Mouse (Mus musculus): ENCODE measurements around the gene Bpnt1. TPM values are rescaled to one million over a fixed set of nuclear protein-coding genes. Genes with fewer than 3 reads are reported as not detected.

The Bpnt1 gene
- polyA plus RNA-seq, 1 experiment from 2014 or later = 29.7 TPM

DNA sequence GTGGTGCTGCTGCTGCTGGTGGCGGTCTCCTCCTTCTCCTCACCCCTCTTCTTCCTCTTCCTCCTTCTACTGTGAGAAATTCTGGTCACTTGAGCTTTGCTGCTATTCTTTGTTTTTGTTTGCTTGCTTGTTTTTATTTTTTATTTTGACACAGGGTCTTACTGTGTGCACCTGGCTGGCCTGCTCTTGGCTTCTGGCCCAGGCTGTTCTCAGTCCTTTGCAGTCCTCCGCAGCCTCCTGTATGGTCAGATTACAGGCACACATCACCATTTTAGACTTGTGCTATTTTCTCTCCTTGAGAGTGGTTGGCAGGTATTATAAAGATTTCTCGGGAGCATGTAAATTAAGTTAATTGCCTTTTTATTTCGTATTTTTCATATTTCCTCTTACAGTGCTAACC is 2.2 kb downstream of the Bpnt1 start:
- Histone ChIP-seq H3K9me3 (no peaks in the 10 kb centered on the region), H3K9ac (replicated peaks) (no peak overlapping the region), H3K4me3 (no peak overlapping the region), H3K27me3 (no peaks in the 10 kb centered on the region), H3K36me3 (no peaks in the 10 kb centered on the region), H3K4me1 (peaks cover 38% of the 10 kb centered on the region), H3K27ac (replicated peaks) (no peak overlapping the region), H3K4me2 (replicated peaks) (no peak overlapping the region)
- ATAC-seq (ENCODE audit: low FRiP score, low read depth) = no peak
- WGBS = 96% methylated on average over 4 of the region's 4 CpGs

DNA sequence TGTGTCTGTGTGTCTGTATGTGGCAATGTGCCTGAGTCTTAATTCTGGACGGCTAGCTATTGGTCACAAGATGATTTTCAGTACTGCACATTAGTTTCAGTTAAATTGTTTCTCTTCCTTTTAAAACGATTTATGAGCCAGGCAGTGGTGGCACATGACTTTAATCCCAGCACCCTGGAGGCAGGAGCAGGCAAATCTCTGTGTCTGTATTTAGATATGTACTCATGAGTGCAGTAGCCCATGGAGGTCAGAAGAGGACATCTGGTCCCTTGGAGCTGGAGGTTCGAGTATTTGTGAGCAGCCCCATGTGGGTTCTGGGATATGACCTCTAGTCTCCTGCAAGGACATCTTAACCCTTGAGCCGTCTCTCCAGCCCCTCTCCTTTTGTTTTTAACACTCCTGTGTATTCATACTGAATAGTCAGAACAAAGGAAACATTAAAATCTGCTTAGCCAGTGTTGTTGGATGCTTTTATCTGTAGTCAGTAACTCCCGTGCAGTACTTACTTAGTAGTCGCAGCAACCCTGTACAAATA is 3.3 kb downstream of the Bpnt1 start:
- Histone ChIP-seq H3K4me1 (peaks cover 35% of the 10 kb centered on the region), H3K27ac (replicated peaks) (no peak overlapping the region), H3K9me3 (no peaks in the 10 kb centered on the region), H3K4me3 (no peak overlapping the region), H3K27me3 (no peaks in the 10 kb centered on the region), H3K9ac (replicated peaks) (no peak overlapping the region), H3K4me2 (replicated peaks) (no peak overlapping the region), H3K36me3 (peaks cover 9% of the 10 kb centered on the region)
- WGBS = 68% methylated on average over 6 of the region's 6 CpGs
- ATAC-seq (ENCODE audit: low FRiP score, low read depth) = no peak

DNA sequence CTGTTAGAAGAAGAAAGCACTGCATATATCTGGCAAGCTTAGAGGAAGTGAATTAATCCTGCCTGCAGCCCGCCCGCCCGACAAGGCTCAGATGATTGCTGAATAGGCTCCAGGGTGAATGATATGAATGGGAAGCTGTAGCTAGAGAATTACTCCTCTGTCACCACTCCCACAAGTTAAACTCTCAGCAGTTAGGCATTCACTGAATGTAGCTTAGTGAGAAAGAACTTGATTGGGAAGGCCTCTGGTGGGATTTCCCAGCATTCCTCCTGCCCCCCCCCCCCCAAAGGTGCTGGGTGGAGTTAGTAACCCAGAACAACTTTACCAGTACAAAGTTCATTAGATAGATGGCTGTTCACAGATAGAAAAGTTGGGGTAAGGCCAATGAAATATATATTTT is 4.6 kb downstream of the Bpnt1 start:
- Histone ChIP-seq H3K27ac (replicated peaks) (no peak overlapping the region), H3K36me3 (peaks cover 22% of the 10 kb centered on the region), H3K4me2 (replicated peaks) (no peak overlapping the region), H3K9ac (replicated peaks) (no peak overlapping the region), H3K9me3 (no peaks in the 10 kb centered on the region), H3K4me3 (no peak overlapping the region), H3K27me3 (no peaks in the 10 kb centered on the region), H3K4me1 (peaks cover 33% of the 10 kb centered on the region)
- ATAC-seq (ENCODE audit: low FRiP score, low read depth) = no peak
- WGBS = 16% methylated on average over 3 of the region's 3 CpGs

DNA sequence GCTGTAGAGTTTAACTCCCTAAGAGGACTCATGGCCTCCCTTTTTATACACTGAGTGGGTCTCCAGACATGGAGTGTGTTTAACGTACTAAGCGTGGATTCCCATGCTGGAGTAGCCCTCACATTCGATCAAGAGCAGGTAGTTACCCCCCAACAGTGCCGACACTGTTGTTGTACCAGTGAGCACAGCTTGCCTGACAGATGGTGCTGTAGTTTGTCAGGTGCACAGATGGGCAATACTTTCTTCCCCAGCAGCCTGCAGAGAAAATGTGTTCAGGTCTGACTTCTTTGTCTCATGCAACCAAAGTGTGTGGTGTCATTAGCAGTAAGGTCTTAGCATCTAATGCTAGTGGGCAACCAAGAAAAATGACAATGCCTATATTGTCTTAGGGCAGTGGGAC is 10.5 kb downstream of the Bpnt1 start:
- Histone ChIP-seq H3K27me3 (no peaks in the 10 kb centered on the region), H3K27ac (replicated peaks) (no peak overlapping the region), H3K4me1 (no peaks in the 10 kb centered on the region), H3K4me3 (no peak overlapping the region), H3K4me2 (replicated peaks) (no peak overlapping the region), H3K9ac (replicated peaks) (no peak overlapping the region), H3K9me3 (no peaks in the 10 kb centered on the region), H3K36me3 (peaks cover 80% of the 10 kb centered on the region)
- WGBS = 91% methylated on average over 4 of the region's 4 CpGs
- ATAC-seq (ENCODE audit: low FRiP score, low read depth) = no peak

DNA sequence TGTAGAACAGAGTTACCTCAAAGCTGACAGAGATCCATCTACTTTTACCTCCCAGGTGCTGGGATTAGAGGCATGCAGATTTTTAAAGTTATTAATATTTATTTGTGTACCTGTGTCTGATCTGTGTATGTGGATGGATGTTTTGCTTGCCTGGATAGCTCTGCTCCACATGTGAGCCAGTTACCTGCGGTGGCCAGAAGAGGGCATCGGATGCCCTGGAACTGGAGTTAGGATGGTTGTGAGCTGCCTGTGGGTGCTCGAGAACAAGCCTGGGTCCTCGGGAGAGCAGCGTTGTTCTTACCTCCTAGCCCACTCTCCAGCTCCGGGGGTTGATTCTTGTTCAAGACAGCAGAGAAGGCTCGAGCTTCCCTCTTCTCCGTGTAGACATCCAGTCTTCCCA is 11.5 kb downstream of the Bpnt1 start:
- 84% methylated on average over 8 of the region's 8 CpGs for WGBS
- no peak overlapping the region for H3K27ac ChIP-seq (replicated peaks)
- H3K4me2 ChIP-seq (replicated peaks) = no peak overlapping the region
- peaks cover 90% of the 10 kb centered on the region for H3K36me3 ChIP-seq
- no peak for ATAC-seq (ENCODE audit: low FRiP score, low read depth)
- H3K4me3 ChIP-seq = no peak overlapping the region
- H3K9me3 ChIP-seq = no peaks in the 10 kb centered on the region
- H3K4me1 ChIP-seq = no peaks in the 10 kb centered on the region
- no peak overlapping the region for H3K9ac ChIP-seq (replicated peaks)
- no peaks in the 10 kb centered on the region for H3K27me3 ChIP-seq

DNA sequence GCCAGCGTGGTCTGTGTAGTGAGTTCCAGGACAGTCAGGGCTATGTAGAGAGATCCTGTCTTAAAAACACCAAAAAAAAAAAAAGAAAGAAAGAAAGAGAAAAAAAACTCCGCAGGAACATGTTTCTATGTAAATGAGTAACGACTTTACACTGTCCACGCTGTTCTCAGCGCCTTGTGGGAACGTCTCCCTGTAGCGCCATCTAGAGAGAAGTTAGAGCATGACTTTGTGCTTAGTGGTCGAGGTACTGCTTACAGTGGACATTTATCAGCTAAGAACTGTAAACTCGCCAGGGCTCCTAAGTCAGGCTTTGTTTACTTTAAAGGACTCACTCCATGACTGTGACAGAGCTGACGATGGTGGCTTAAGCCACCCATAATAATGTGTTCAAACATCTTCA is 14.2 kb downstream of the Bpnt1 start:
- 76% methylated on average over 10 of the region's 10 CpGs for WGBS

DNA sequence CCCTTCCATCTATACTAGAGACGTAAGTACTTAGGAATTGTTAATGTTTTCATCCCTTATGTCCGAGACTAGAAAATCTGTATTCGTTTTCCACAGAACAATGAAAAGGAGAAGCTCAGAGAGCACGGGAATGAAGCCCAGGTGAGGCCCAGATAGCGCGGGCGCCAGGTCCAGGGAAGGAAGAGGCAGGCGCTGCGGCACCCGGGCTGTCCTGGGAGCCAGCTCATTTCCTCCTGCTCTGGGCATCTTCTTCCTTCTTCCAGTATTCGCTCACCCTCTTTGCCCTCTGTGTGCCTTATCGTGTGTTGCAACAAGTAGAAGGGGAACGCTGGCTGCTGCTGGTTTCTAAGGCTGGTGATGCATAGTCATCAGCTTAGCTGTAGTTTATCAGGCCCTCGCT is 17.8 kb downstream of the Bpnt1 start:
- no peak for ATAC-seq (ENCODE audit: low FRiP score, low read depth)
- H3K27me3 ChIP-seq = no peaks in the 10 kb centered on the region
- H3K9ac ChIP-seq (replicated peaks) = no peak overlapping the region
- peaks cover 88% of the 10 kb centered on the region for H3K36me3 ChIP-seq
- no peaks in the 10 kb centered on the region for H3K9me3 ChIP-seq
- H3K4me1 ChIP-seq = no peaks in the 10 kb centered on the region
- no peak overlapping the region for H3K4me2 ChIP-seq (replicated peaks)
- no peak overlapping the region for H3K4me3 ChIP-seq
- no peak overlapping the region for H3K27ac ChIP-seq (replicated peaks)
- WGBS = 93% methylated on average over 14 of the region's 14 CpGs

More for the DNA sequence above, 14.2 kb downstream of the Bpnt1 start:
- Histone ChIP-seq H3K4me3 (no peak overlapping the region), H3K4me1 (no peaks in the 10 kb centered on the region), H3K27ac (replicated peaks) (no peak overlapping the region), H3K27me3 (no peaks in the 10 kb centered on the region), H3K9ac (replicated peaks) (no peak overlapping the region), H3K36me3 (peaks cover 98% of the 10 kb centered on the region), H3K4me2 (replicated peaks) (no peak overlapping the region), H3K9me3 (no peaks in the 10 kb centered on the region)
- no peak for ATAC-seq (ENCODE audit: low FRiP score, low read depth)

DNA sequence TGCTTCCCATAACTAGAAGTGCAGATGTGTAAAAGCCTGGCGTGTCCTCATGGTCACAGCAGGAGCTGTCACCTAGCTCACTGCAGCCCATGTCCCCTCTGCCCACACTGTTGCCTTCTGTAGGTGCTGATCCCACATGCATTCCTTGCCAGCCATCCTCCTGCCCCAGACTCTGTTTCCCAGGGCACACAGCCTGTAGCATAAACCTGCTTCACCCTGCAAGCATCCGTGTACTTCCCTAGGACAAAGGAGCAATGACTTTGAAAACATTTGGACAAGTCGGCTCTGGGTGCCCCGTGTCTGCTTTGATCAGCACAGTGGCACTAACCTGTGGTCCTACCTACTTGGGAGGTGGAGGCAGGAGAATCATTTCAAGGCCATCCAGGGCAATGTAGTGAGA is 18.7 kb downstream of the Bpnt1 start:
- WGBS = 94% methylated on average over 4 of the region's 4 CpGs
- peaks cover 88% of the 10 kb centered on the region for H3K36me3 ChIP-seq
- no peak overlapping the region for H3K4me3 ChIP-seq
- H3K27ac ChIP-seq (replicated peaks) = no peak overlapping the region
- H3K9me3 ChIP-seq = no peaks in the 10 kb centered on the region
- H3K27me3 ChIP-seq = no peaks in the 10 kb centered on the region
- H3K4me2 ChIP-seq (replicated peaks) = no peak overlapping the region
- H3K9ac ChIP-seq (replicated peaks) = no peak overlapping the region
- H3K4me1 ChIP-seq = no peaks in the 10 kb centered on the region
- ATAC-seq (ENCODE audit: low FRiP score, low read depth) = no peak

DNA sequence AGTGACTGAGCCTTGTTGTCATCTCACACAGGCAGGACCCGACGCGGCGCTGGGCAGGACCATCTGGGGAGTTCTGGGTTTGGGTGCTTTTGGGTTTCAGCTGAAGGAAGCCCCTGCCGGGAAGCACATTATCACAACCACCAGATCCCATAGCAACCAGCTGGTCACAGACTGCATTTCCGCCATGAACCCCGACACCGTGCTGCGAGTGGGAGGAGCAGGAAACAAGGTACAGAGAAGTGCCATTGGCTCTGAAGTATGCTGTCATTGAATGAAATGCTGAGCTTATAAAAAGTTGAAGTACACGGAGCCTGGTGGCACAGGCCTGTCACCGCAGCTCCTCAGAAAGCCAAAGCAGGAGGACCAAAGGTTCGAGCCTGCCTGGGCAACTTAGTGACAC is 20.2 kb downstream of the Bpnt1 start:
- Histone ChIP-seq H3K27ac (replicated peaks) (no peak overlapping the region), H3K9me3 (no peaks in the 10 kb centered on the region), H3K4me2 (replicated peaks) (no peak overlapping the region), H3K9ac (replicated peaks) (no peak overlapping the region), H3K4me1 (no peaks in the 10 kb centered on the region), H3K27me3 (no peaks in the 10 kb centered on the region), H3K4me3 (no peak overlapping the region), H3K36me3 (peaks cover 85% of the 10 kb centered on the region)
- no peak for ATAC-seq (ENCODE audit: low FRiP score, low read depth)
- 92% methylated on average over 12 of the region's 12 CpGs for WGBS

DNA sequence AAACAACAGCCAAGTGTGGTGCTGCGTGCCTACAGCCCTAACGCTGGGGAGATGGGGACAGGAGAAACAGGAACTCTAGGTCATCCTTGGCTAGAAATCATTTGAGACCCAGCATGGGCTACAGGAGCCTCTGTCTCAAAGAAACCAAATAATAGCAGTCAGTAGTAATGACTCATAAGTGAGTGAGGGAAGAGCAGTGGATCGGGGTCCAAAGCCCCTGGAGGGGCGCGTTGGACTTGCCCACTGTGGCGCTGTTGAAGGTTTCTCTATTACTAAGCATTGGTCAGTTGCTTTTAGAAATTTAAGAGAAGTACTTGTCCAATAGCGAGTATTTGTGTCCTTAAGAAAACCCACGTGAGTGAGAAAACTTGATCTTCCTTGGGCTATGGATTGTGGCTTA is 21.4 kb downstream of the Bpnt1 start:
- Histone ChIP-seq H3K36me3 (peaks cover 82% of the 10 kb centered on the region), H3K4me2 (replicated peaks) (no peak overlapping the region), H3K9ac (replicated peaks) (no peak overlapping the region), H3K9me3 (no peaks in the 10 kb centered on the region), H3K4me1 (no peaks in the 10 kb centered on the region), H3K4me3 (no peak overlapping the region), H3K27ac (replicated peaks) (no peak overlapping the region), H3K27me3 (no peaks in the 10 kb centered on the region)
- no peak for ATAC-seq (ENCODE audit: low FRiP score, low read depth)
- WGBS = 95% methylated on average over 8 of the region's 8 CpGs

DNA sequence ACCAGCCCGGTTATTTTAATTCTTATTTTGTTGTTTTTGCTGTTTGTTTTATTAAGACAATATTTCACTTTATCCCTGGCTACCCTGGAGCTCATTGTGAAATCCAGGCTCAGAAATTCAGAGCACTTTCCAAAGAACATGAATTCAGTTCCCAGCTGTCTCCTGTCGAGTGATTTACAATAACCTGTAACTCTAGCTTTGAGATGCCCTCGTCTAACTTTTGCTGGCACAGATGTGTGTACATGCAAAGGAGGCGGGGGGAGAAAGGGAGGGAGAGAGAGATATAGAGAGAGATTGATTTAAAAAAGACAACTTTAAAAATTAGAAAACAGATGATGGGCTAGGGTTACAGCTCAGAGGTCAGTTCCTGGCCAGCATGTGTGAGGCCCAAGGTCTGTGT is 22.8 kb downstream of the Bpnt1 start:
- Histone ChIP-seq H3K36me3 (peaks cover 70% of the 10 kb centered on the region), H3K9me3 (no peaks in the 10 kb centered on the region), H3K27me3 (no peaks in the 10 kb centered on the region), H3K4me2 (replicated peaks) (no peak overlapping the region), H3K4me3 (no peak overlapping the region), H3K9ac (replicated peaks) (no peak overlapping the region), H3K4me1 (no peaks in the 10 kb centered on the region), H3K27ac (replicated peaks) (no peak overlapping the region)
- no peak for ATAC-seq (ENCODE audit: low FRiP score, low read depth)
- WGBS = 93% methylated on average over 4 of the region's 4 CpGs

DNA sequence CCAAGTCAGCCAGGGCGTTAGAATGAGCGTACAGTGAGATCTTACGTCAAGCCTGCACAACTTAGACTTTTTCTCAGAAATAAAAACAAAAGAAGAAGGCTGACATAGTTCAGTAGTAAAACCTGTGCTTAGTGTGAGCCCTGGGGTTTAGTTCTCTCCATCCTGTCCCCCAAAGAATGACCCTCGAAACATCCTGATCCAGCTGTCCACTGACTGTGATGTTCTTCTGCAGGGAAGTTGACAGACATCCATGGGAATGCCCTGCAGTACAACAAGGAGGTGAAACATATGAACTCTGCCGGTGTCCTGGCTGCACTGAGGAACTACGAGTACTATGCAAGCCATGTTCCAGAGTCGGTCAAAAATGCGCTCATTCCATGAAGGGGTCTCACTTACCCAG is 24.3 kb downstream of the Bpnt1 start:
- H3K36me3 ChIP-seq = peaks cover 55% of the 10 kb centered on the region

DNA sequence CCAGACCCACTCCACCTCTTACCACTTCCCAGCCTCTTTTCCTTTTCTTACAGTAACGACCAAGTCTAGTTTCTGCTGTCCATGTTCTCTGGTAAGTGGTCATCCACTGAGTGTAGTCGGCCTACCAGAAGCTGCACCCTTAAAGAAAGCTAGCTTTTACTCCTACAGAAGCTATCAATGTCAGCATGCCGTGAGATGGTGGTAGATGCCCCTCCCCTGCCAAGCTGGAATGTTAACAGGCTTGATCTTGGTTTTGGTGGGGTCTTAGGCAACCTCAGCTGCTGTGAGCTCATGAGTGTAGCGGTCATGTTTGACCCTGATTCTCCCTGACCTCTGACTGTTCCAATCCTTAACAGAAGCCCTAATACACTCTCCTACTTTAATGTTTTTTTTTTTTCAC is 26.3 kb downstream of the Bpnt1 start:
- WGBS = 87% methylated on average over 4 of the region's 4 CpGs
- H3K4me1 ChIP-seq = peaks cover 7% of the 10 kb centered on the region; the same call in 1 of the 2 replicates
- no peaks in the 10 kb centered on the region for H3K27me3 ChIP-seq
- H3K9ac ChIP-seq (replicated peaks) = no peak overlapping the region
- no peak overlapping the region for H3K27ac ChIP-seq (replicated peaks)
- no peak overlapping the region for H3K4me3 ChIP-seq
- no peaks in the 10 kb centered on the region for H3K9me3 ChIP-seq
- no peak for ATAC-seq (ENCODE audit: low FRiP score, low read depth)
- no peak overlapping the region for H3K4me2 ChIP-seq (replicated peaks)
- peaks cover 42% of the 10 kb centered on the region for H3K36me3 ChIP-seq

More for the DNA sequence above, 24.3 kb downstream of the Bpnt1 start:
- Histone ChIP-seq H3K4me1 (no peaks in the 10 kb centered on the region), H3K4me3 (no peak overlapping the region), H3K9ac (replicated peaks) (no peak overlapping the region), H3K27ac (replicated peaks) (no peak overlapping the region), H3K27me3 (no peaks in the 10 kb centered on the region), H3K9me3 (no peaks in the 10 kb centered on the region), H3K4me2 (replicated peaks) (no peak overlapping the region)
- ATAC-seq (ENCODE audit: low FRiP score, low read depth) = no peak
- 96% methylated on average over 8 of the region's 8 CpGs for WGBS
